Mouse (Mus musculus) thymus, postnatal 4 days (tissue): ENCODE measurements around the gene Cypt14.
"Not testable (repeated sequence)": the region's sequence is repeated elsewhere in the genome, so short reads cannot be mapped to it uniquely, and the experiment has no call there.

Source experiments
- DNase-seq: peaks from one replicate; pipeline ENCODE4 v3.0.0; 2021

Gene Cypt14

DNA sequence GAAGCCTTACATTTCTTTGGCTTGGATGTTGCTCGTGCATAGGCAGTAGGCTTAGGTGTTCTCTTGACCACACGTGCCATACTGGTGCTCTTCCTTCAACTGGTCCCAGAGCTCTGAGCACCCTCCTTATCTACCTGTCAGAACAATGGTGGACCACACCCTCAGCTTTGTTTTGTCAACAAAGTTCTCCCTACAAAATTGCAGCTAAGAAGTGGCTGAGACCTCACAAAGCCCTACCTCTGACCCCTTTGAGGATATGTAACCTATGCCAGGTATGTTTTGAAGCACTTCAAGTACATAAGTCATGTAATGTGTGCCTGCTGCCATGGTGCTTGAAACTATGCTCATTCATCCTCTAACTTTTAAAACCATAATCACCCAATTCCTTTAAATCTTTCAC, at the start of gene Cypt14:
TSS of gene Cypt14 (minus strand) at position 101 of the 400 bp plus-strand sequence.
- not testable (repeated sequence) for DNase-seq
